Mouse (Mus musculus): Measurements from ENCODE around the gene Nosip.

GRCm38 (mm10) chr7:45061532-45062075 lies 625 bp upstream of the Nosip start:
- TF ChIP-seq POLR2A (IDR thresholded peaks at IDR 0.05; ENCODE audit: low read depth, low read length) (no peak), CTCF (IDR thresholded peaks at IDR 0.05; ENCODE audit: borderline replicate concordance, insufficient read depth, low read length) (no peak)
